Mouse (Mus musculus) right cerebral cortex, postnatal 4 days (tissue): ENCODE measurements around the gene Mettl23.
A peak's percentile ranks its signal among the peaks of the same experiment; 100 is the strongest.

Experiments
- DNase-seq: peaks from one replicate; pipeline ENCODE4 v3.0.0-alpha.2; 2022

The Mettl23 gene

GRCm38 (mm10) chr11:116843261-116844233 lies at the start of gene Mettl23, which contains the start of gene Jmjd6:
Gene Mettl23 (plus strand): TSS chr11:116843278.
Gene Jmjd6 (minus strand): TSS chr11:116843449.
- peak; percentile 92 for DNase-seq

- no peak for DNase-seq
These were observed 43.7 kb upstream of the Mettl23 start for GRCm38 (mm10) chr11:116799364-116799763.

GRCm38 (mm10) chr11:116801106-116801505 lies 42.0 kb upstream of the Mettl23 start:
- DNase-seq: no peak

- DNase-seq: no peak
These were observed 40.4 kb upstream of the Mettl23 start for GRCm38 (mm10) chr11:116802709-116803108.

- DNase-seq: no peak
These were observed 36.7 kb upstream of the Mettl23 start for GRCm38 (mm10) chr11:116806136-116807071.

GRCm38 (mm10) chr11:116807116-116807515 lies 36.0 kb upstream of the Mettl23 start:
- no peak for DNase-seq

GRCm38 (mm10) chr11:116807526-116807925 lies 35.6 kb upstream of the Mettl23 start:
- no peak for DNase-seq

GRCm38 (mm10) chr11:116807938-116808606 lies 35.0 kb upstream of the Mettl23 start:
- DNase-seq: peak; percentile 85

GRCm38 (mm10) chr11:116808811-116809395 lies 34.2 kb upstream of the Mettl23 start:
- DNase-seq: no peak

GRCm38 (mm10) chr11:116809520-116809919 lies 33.6 kb upstream of the Mettl23 start:
- no peak for DNase-seq

- no peak for DNase-seq
These were observed 32.5 kb upstream of the Mettl23 start for GRCm38 (mm10) chr11:116810528-116810927.

- peak; percentile 76 for DNase-seq
These were observed 31.8 kb upstream of the Mettl23 start for GRCm38 (mm10) chr11:116810983-116811901.

- no peak for DNase-seq
These were observed 30.1 kb upstream of the Mettl23 start for GRCm38 (mm10) chr11:116812793-116813529.

GRCm38 (mm10) chr11:116813610-116814009 lies 29.5 kb upstream of the Mettl23 start:
- no peak for DNase-seq

GRCm38 (mm10) chr11:116814076-116814883 lies 28.8 kb upstream of the Mettl23 start:
- DNase-seq: no peak

GRCm38 (mm10) chr11:116814884-116815415 lies 28.1 kb upstream of the Mettl23 start:
- DNase-seq: no peak

- DNase-seq: no peak
These were observed 26.3 kb upstream of the Mettl23 start for GRCm38 (mm10) chr11:116816769-116817168.

GRCm38 (mm10) chr11:116817567-116817966 lies 25.5 kb upstream of the Mettl23 start:
- DNase-seq: no peak

GRCm38 (mm10) chr11:116818722-116819121 lies 24.4 kb upstream of the Mettl23 start:
- DNase-seq: no peak
